Mouse (Mus musculus): Measurements from ENCODE around the gene Hist1h2bj. TPM values are rescaled to one million over a fixed set of nuclear protein-coding genes. Genes with fewer than 3 reads are reported as not detected.
"Not testable (repeated sequence)": the region's sequence is repeated elsewhere in the genome, so short reads cannot be mapped to it uniquely, and the experiment has no call there.

Gene Hist1h2bj
- polyA plus RNA-seq, 1 experiment from 2014 or later: 1.5 TPM

DNA sequence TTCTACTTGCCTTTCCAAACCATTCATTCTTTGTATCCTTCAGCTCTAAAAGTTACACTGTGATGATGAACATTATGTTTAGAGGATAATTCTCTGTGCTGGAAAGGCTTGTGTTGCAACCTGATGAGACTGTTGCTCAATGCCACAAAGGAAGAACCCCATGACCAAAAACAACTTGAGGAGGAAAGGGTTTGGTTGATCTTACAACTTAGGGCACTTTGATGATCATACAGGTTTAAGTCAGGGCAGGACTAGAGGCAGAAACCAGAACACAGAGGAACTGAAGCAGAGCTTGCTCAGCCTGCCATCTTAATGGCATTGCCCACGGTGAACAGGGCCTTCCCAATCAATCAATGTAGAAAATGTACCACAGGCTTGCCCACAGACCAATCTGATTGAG lies 18.4 kb downstream of the Hist1h2bj start:
- Histone ChIP-seq H3K4me2 (ENCODE audit: low read length) (no peak overlapping the region), H3K9ac (ENCODE audit: low read depth, low read length) (no peak overlapping the region), H3K4me1 (ENCODE audit: control insufficient read depth, insufficient read depth, low read length) (no peaks in the 10 kb centered on the region), H3K27me3 (ENCODE audit: control insufficient read depth, insufficient read depth, low read depth, low read length) (no peaks in the 10 kb centered on the region), H3K4me3 (ENCODE audit: low read depth, low read length) (no peak overlapping the region), H3K36me3 (ENCODE audit: control insufficient read depth, insufficient read depth, low read length) (no peaks in the 10 kb centered on the region), H3K9me3 (replicated peaks; ENCODE audit: control insufficient read depth, low read length, poor library complexity, severe bottlenecking) (no peaks in the 10 kb centered on the region), H3K27ac (ENCODE audit: low read length) (no peak overlapping the region)
- 83% methylated on average over 1 of the region's 1 CpGs for WGBS
- ATAC-seq: no peak

DNA sequence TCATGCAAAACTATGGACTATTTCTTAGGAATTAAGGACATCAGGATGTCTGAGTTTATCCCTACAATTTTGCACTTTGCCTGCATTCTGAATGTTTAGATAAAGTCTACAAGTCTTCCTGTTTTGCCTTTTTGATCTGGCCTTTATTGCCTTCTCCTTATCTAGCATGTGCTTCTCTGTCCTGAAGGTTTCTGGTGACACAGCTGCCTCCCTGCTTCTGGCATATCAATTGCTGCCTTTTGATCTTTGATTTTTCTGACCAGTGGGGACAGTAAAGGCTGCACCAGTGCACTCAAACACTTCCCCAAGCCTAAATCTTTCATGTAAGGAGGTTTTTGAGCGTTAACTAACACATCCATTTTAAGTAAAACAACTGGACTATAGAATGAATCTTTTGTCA lies 20.5 kb downstream of the Hist1h2bj start:
- H3K36me3 ChIP-seq (ENCODE audit: control insufficient read depth, insufficient read depth, low read length): no peaks in the 10 kb centered on the region
- H3K4me2 ChIP-seq (ENCODE audit: low read length): no peak overlapping the region
- no peaks in the 10 kb centered on the region for H3K4me1 ChIP-seq (ENCODE audit: control insufficient read depth, insufficient read depth, low read length)
- H3K27ac ChIP-seq (ENCODE audit: low read length): no peak overlapping the region
- no peaks in the 10 kb centered on the region for H3K27me3 ChIP-seq (ENCODE audit: control insufficient read depth, insufficient read depth, low read depth, low read length)
- WGBS: 71% methylated on average over 1 of the region's 1 CpGs
- H3K9ac ChIP-seq (ENCODE audit: low read depth, low read length): no peak overlapping the region
- H3K9me3 ChIP-seq (replicated peaks; ENCODE audit: control insufficient read depth, low read length, poor library complexity, severe bottlenecking): no peaks in the 10 kb centered on the region
- H3K4me3 ChIP-seq (ENCODE audit: low read depth, low read length): no peak overlapping the region
- ATAC-seq: no peak

DNA sequence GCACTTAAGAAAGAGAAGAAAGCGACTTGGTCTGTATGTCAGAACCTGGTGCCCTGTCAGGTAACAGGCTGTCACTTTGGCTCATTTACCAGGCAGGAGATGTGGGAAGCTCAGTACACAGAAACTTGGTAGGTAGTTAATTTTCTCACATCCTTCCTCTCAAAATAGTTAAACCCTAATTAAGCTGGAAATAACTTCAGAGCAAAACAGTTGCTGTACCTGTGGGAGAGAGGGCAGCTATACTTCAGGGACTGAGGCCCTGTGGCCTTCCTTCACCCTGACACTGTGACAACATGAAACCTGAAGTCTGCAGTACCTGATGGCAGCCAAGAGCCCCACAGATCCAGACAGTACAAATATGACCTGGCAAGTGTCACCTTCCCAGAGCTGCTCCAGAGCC lies 41.1 kb downstream of the Hist1h2bj start, which contains the start of gene Vmn1r188:
Gene Vmn1r188 (plus strand): TSS at position 301 of the 400 bp plus-strand sequence.
- WGBS: 95% methylated on average over 1 of the region's 1 CpGs
- ATAC-seq: not testable (repeated sequence)

More for the DNA sequence above, 41.1 kb downstream of the Hist1h2bj start, which contains the start of gene Vmn1r188:
- not testable (repeated sequence) for H3K36me3 ChIP-seq (ENCODE audit: control insufficient read depth, insufficient read depth, low read length); H3K27me3 ChIP-seq (ENCODE audit: control insufficient read depth, insufficient read depth, low read depth, low read length); H3K27ac ChIP-seq (ENCODE audit: low read length); H3K4me3 ChIP-seq (ENCODE audit: low read depth, low read length); H3K4me1 ChIP-seq (ENCODE audit: control insufficient read depth, insufficient read depth, low read length); H3K9ac ChIP-seq (ENCODE audit: low read depth, low read length); H3K9me3 ChIP-seq (replicated peaks; ENCODE audit: control insufficient read depth, low read length, poor library complexity, severe bottlenecking); H3K4me2 ChIP-seq (ENCODE audit: low read length)

Small RNAs within 50 kb of the gene (microRNA-seq; reads per million reads assigned to microRNA genes)
- gene Gm26300 (not detected), gene Gm44390 (not detected), gene Gm44486 (not detected)

Other genes starting within 250 kb of the Hist1h2bj start
- gene Hist1h2bq, start 233.0 kb upstream of the Hist1h2bj start, polyA plus RNA-seq (2015; fragmentation: Nextera tagmentation; extraction: Ambion mirVana): 3.4 and 3.5 TPM in 2 replicates
- gene Hist1h2ao, start 232.7 kb upstream of the Hist1h2bj start, polyA plus RNA-seq (2015; fragmentation: Nextera tagmentation; extraction: Ambion mirVana): not detected in 2 replicates
- 3.7 TPM in 1 of 2 replicates, not detected in the other for gene Hist1h4m, start 231.5 kb upstream of the Hist1h2bj start, polyA plus RNA-seq (2015; fragmentation: Nextera tagmentation; extraction: Ambion mirVana)
- 2.6 and 2.8 TPM in 2 replicates for gene Hist1h4n, start 211.0 kb upstream of the Hist1h2bj start, polyA plus RNA-seq (2015; fragmentation: Nextera tagmentation; extraction: Ambion mirVana)
- gene Hist1h2ap, start 209.7 kb upstream of the Hist1h2bj start, polyA plus RNA-seq (2015; fragmentation: Nextera tagmentation; extraction: Ambion mirVana): 276 and 359 TPM in 2 replicates
- gene Hist1h2br, start 209.5 kb upstream of the Hist1h2bj start, polyA plus RNA-seq (2015; fragmentation: Nextera tagmentation; extraction: Ambion mirVana): 2.9 and 3.5 TPM in 2 replicates
- gene Zfp184, start 98.1 kb upstream of the Hist1h2bj start, polyA plus RNA-seq (2015; fragmentation: Nextera tagmentation; extraction: Ambion mirVana): 12.0 and 13.7 TPM in 2 replicates
- gene Pom121l2, start 62.0 kb upstream of the Hist1h2bj start, polyA plus RNA-seq (2015; fragmentation: Nextera tagmentation; extraction: Ambion mirVana): not detected in 2 replicates
- not detected in 2 replicates for gene Prss16, start 33.5 kb upstream of the Hist1h2bj start, polyA plus RNA-seq (2015; fragmentation: Nextera tagmentation; extraction: Ambion mirVana)
- gene Hist1h2ah, start 7.6 kb upstream of the Hist1h2bj start, polyA plus RNA-seq (2015; fragmentation: Nextera tagmentation; extraction: Ambion mirVana): not detected in 2 replicates
- 1.3 TPM in 1 of 2 replicates, not detected in the other for gene Hist1h2bk, start 7.3 kb upstream of the Hist1h2bj start, polyA plus RNA-seq (2015; fragmentation: Nextera tagmentation; extraction: Ambion mirVana)
- gene Hist1h4i, start 1.9 kb upstream of the Hist1h2bj start, polyA plus RNA-seq (2015; fragmentation: Nextera tagmentation; extraction: Ambion mirVana): 4.0 and 4.9 TPM in 2 replicates
- gene Hist1h2ag, start 270 bp upstream of the Hist1h2bj start, polyA plus RNA-seq (2015; fragmentation: Nextera tagmentation; extraction: Ambion mirVana): 1.8 and 8.3 TPM in 2 replicates
- not detected in 2 replicates for gene Vmn1r188, start 41.2 kb downstream of the Hist1h2bj start, polyA plus RNA-seq (2015; fragmentation: Nextera tagmentation; extraction: Ambion mirVana)
- not detected in 2 replicates for gene Vmn1r189, start 62.6 kb downstream of the Hist1h2bj start, polyA plus RNA-seq (2015; fragmentation: Nextera tagmentation; extraction: Ambion mirVana)
- not detected in 2 replicates for gene Vmn1r191, start 140.8 kb downstream of the Hist1h2bj start, polyA plus RNA-seq (2015; fragmentation: Nextera tagmentation; extraction: Ambion mirVana)
- gene Vmn1r192, start 147.9 kb downstream of the Hist1h2bj start, polyA plus RNA-seq (2015; fragmentation: Nextera tagmentation; extraction: Ambion mirVana): not detected in 2 replicates
- gene Vmn1r193, start 179.9 kb downstream of the Hist1h2bj start, polyA plus RNA-seq (2015; fragmentation: Nextera tagmentation; extraction: Ambion mirVana): not detected in 2 replicates
- not detected in 2 replicates for gene Vmn1r194, start 201.0 kb downstream of the Hist1h2bj start, polyA plus RNA-seq (2015; fragmentation: Nextera tagmentation; extraction: Ambion mirVana)
- not detected in 2 replicates for gene Vmn1r195, start 227.3 kb downstream of the Hist1h2bj start, polyA plus RNA-seq (2015; fragmentation: Nextera tagmentation; extraction: Ambion mirVana)
- gene Vmn1r196, start 246.7 kb downstream of the Hist1h2bj start, polyA plus RNA-seq (2015; fragmentation: Nextera tagmentation; extraction: Ambion mirVana): not detected in 2 replicates